Mouse (Mus musculus): ENCODE results near the gene Gng8. TPM values are rescaled to one million over a fixed set of nuclear protein-coding genes. Genes with fewer than 3 reads are reported as not detected.

The Gng8 gene
- total RNA-seq, 2 experiments from 2014 or later, result not detected

GRCm38 (mm10) chr7:16908367-16908766, 16.8 kb downstream of the Gng8 start:
- no peak for DNase-seq

DNA sequence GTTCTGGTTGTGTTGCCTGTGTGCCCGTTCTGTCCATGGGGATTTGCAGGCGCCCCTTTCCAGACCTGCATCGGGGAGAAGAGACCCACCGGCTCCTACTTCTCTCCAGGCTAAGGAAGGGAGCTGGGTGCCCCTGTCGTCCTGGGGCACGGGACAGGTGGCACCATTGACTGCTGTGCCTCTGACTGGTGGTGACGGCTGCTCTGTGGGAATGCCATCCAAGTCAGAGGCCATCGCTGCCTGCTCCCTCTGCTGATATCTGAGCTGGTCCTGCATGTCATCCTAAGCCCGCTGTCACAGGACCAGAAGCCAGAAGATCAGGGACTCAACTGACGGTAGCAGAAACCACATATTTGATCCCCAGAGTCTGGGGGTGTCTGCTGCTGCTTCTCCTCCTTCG, 17.3 kb downstream of the Gng8 start:
- DNase-seq, result no peak

GRCm38 (mm10) chr7:16909909-16910308, 18.3 kb downstream of the Gng8 start:
- DNase-seq, result peak; percentile 26

DNA sequence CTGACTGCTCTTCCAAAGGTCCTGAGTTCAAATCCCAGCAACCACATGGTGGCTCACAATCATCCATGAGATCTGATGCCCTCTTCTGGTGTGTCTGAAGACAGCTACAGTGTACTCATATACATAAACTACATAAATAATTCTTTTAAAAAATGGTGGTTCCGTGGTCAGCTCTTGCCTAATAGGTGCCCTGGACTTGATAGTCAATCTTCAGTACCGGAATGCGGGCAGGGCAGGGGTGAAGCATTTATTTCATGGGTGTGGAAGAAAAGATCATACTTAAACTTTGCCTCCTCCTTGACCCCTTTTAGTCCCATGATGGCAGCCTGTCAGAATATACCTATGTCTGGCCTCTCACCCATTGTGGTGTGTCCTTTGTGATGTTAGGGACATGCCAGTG, 20.3 kb downstream of the Gng8 start:
- DNase-seq, result no peak

GRCm38 (mm10) chr7:16912360-16912759, 20.8 kb downstream of the Gng8 start:
- peak; percentile 65 for DNase-seq

- DNase-seq, result peak; percentile 52
These were observed 22.3 kb downstream of the Gng8 start for GRCm38 (mm10) chr7:16913806-16914452.

DNA sequence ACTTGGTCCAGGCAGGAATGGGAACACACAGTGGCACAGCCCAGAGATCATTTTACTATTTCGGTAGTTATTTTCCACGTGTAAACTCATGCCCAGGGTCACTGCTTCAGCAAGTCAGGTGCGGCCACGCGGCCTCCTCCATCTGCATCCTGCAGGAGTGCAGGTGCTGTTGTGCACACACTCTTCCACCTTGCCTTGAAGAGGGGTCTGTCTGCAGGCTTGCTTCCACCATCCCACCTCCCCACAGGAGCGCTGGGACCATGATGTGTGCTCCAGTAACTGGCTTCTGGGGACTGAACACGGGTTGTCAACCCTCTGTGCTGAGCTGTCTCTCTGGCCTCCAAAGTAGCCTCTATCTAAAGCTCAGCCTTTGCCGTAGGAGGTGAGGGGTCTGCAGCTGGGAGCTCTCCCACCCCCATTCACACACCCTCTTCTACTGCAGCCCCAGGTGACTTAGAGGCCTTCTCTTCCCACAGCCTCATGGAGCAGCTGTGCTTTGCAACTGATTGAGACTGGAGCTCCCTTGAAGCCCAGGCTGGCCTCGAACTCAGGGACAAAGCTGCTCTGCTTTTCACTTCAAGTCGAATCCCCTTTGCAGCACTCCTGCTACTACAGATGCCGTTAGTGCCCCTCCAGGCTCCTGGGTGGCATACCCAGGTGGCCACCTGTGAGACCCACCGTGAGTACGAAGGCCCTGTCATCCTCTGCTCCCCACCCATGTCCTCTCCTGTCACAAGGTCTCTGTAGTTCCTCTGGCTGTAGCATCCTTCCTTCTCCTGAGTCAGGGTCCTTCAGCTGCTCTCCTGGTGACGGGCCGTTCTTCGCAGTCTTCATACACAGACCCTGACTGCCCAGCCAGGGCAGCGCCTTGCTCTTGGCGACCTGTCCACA, 23.1 kb downstream of the Gng8 start:
- no peak for DNase-seq

GRCm38 (mm10) chr7:16915461-16916340, 24.1 kb downstream of the Gng8 start:
- no peak for DNase-seq

DNA sequence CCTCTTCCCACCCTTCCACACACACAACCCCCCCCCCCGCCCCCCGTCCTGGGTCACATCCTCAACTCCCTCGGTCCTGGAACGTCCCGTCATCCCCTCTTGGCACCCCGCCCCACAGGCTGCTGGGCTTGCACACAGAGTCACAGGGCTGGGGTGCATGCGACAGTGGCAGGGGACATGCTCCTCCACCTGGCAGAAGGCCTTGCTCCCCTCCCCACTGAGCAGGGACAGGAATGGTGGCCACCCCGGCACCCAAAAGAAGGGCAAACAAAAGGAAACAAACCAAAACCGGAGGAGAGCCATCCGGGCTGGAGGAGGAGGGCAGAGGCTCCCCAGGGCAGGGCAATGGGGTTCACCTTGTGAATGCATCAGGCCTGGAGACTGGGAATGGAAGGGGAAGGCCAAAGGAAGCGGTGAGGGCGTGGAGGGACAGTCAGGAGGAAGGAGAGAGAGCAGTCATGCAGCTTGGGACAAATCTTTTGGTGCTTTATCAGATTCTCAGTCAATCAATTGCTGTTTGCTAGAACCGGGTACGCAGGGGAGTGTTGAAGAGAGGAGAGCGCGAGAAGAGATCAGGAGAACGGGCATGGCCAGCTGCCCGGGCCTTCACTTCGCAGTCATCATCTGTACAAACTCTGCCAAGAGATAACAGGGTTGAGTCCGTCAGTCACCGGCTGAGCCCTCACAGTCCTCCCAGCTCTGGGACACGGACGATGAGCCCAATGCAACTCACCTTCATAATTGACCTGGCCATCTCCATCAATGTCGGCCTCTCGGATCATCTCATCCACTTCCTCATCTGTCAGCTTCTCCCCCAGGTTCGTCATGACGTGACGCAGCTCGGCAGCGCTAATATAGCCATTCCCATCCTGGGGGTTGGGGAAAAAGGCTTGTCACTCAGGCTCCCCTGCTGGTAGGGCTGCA, 25.0 kb downstream of the Gng8 start:
- DNase-seq, result no peak

- no peak for DNase-seq
These were observed 25.9 kb downstream of the Gng8 start for GRCm38 (mm10) chr7:16917447-16917846.

GRCm38 (mm10) chr7:16918014-16918413, 26.4 kb downstream of the Gng8 start:
- DNase-seq, result no peak

DNA sequence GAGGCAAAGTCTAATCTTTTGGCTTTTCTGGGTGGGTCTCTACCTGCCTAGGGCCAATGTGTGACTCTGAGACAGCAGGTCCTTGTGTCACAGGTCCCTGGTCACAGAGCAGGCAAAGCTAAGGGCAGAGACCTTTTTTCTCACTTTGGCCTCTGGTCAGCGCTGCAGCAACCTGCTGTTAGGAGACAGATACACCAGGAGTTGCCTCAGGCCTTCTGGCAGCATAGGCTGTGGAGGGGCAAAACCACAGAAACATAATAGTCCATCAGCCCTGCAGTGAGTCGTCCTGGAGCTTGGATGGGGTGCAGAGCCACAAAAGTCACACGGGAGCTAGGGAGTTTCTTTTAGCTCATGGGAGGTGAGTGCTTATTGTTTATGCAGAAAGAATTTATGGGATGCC, 27.1 kb downstream of the Gng8 start:
- no peak for DNase-seq

DNA sequence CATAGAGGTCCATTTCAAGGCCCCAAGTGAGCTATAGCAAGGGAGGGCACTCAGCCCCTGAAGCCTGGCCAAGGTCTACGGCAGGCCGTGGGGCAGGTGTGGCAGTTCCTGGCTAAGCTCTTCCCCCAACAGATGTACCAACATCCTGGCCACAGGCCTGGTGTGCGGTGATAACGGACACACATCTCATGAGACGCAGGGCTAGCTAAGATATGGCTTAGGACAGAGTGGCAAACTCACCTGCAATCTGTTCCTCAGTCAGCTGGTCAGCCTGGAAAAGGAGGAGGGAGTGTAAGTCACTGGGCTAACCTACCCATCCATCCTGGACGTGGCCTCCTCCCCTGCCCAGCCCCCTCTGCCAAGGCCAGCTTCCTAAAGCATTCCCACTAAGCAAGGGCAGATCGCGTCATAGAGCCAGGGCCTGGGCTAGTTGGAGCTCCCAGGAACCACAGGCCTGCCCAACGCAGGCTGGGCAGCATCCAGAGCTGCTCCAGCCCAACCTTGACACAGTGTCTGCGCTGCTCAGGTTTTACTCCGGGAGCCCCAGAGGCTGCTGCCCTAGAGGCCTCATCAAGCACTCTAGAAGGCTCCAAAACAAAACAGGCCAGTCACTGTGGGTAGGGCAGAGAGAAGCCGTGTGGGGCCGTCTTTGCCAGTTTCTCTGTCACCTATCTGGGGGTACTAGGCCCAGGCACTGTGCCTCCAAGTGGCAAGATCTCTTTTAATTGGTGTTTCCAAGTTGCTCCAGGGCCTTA, 28.0 kb downstream of the Gng8 start:
- DNase-seq, result no peak

GRCm38 (mm10) chr7:16920150-16920579, 28.6 kb downstream of the Gng8 start:
- DNase-seq, result no peak

GRCm38 (mm10) chr7:16920818-16921791, 29.5 kb downstream of the Gng8 start:
- DNase-seq, result peak; percentile 46

GRCm38 (mm10) chr7:16921881-16922335, 30.3 kb downstream of the Gng8 start:
- peak; percentile 35 for DNase-seq

DNA sequence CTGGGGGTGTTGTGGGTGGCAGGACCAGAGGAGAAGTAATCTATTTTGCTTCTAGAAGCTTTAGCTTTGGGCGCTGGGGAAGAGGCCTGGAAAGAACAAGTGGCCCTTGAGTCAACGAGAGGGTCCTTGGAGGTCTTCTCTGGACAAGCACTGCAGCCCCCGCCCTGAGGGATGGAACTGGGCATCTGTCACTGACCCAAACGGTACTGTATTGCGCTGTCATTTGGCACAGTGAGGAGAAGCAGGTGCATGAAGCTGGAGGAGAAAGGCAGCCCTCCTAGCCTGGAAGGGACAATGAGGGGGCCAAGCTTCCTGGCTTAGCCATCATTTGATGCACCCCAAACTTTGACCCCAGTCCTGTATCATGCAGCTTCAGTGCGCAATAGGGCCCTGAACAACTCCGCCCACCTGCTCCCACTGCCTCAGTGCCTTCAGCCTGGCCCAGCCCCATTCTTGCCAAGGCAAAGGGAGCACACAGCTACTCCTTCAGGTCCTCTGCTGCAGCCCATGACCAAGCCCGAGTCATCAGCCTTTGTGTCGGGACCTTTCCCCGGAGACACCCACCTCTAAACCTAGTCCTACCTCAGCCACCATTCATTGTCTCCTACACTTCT, 30.9 kb downstream of the Gng8 start:
- DNase-seq, result peak; percentile 34

DNA sequence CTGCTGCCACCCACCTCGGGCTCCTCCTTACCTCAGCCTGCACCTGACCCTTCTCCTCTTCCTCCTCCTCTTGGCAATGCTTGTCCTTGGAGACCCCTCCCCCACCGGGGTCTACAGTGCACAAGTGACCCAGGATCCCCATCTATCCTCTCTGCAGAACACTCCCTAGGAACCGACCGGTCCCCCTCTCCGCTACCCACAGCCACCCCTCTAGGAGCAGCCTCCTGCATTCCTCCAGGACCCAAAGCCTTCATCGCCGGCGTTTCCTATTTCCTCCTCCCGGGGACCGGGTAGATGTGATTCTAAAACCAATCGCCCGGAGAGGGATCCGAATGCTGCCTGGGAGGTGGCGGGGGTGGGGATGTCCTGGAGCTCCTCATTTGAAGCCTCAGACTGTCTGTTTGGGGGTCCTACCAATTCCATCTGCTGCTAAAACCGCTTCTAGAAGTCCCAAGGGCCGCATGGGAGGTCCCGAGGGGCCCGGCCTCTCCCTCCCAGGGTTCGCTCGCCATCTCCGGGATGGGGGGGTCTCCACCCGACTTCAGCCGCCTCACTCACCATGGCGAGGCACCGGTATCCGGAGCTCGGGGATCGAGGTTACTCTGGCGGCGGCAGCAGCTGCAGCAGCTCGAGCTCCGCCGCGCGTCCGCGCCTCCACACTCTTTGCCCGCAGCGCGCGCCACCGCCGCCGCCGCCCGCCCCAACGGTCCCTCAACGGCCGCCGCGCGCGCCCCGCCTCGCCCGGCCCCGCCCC, 31.9 kb downstream of the Gng8 start:
- DNase-seq, result no peak
